Mouse (Mus musculus) frontal cortex, postnatal 10 days (tissue): Measurements from ENCODE around the gene Zfp750.

Source experiments
- DNase-seq, 2 experiments: peaks; one replicate each; pipeline ENCODE4 v3.0.0; 2022; ENCODE audit warnings: low spot score in 2 of 2, mixed read lengths in 1 of 2

Zfp750 gene

DNA sequence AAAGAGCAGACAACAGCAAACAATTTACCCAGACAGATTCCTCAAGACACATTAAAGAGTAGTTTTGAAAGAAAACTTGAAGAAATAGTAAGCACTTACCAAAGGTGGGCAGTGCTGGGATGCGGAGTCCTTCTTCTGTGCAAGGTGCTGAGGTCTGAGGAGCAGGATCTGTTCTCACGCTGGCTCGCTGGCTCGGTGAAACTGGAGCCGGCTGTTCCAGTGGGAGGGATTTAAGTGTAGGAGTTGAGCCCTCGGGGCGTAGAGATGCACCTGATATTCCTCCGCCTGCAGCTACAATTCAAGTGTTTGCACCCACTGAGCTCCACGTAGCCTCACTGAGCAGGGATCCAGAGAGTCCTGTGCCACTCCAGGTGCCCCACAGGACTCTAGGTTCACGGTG, at the start of gene Zfp750:
Zfp750 (minus strand) TSS at position 203 of the 400 bp plus-strand sequence.
- DNase-seq = no peak

DNA sequence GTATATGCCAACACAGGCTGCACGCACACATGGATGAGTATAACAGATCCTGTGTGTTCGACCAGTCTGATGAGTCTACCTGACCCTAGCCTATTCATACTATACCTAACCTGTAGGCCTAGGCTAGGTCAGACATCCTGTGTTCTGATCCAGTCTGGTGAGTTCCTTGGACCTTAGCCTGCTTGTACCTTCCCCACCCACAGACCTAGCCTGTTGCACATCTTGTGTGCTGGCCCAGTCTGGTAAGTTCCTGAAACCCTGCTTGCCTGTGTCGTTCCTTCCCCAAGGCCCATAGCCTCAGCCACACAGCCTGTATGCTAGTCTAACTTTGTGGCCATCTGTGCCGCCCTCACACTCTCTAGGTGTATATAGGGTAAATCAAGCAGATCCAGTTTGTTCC, 45.1 kb upstream of the Zfp750 start:
- DNase-seq = no peak

DNA sequence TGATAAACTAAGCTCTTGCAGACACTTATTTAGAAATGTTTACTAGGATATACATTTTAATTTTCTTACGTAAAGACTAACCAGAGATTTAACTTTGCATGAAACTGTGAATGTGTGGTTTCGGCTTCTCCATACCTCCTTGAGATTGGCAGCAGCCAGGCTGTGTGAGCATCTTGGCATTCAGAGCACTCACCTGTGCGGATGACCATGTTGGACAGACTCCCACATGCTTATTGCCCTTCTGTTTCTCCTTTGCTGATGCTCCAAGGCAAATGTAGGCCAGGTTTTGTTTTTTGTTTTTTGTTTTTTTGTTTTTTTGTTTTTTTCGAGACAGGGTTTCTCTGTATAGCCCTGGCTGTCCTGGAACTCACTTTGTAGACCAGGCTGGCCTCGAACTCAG, 44.2 kb upstream of the Zfp750 start:
- DNase-seq = no peak

DNA sequence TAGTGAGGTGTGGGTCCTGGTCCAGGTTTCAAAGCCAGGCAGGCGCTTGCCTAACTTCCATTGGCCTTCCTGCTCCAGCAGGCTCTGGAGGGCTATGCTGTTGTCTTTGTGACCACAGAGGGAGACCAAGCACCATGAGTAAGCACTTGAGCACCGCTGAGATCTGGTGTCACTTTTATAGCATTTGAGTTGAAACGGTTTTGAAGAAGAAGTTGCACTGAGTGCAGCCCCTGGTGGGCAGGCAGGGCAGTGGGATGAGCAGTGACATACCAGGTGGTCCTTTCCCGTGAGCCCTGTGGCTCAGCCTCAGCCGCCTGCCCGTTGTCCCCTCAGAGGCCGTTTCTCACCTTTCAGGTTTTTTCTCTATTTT, 41.1 kb upstream of the Zfp750 start:
- no peak for DNase-seq

DNA sequence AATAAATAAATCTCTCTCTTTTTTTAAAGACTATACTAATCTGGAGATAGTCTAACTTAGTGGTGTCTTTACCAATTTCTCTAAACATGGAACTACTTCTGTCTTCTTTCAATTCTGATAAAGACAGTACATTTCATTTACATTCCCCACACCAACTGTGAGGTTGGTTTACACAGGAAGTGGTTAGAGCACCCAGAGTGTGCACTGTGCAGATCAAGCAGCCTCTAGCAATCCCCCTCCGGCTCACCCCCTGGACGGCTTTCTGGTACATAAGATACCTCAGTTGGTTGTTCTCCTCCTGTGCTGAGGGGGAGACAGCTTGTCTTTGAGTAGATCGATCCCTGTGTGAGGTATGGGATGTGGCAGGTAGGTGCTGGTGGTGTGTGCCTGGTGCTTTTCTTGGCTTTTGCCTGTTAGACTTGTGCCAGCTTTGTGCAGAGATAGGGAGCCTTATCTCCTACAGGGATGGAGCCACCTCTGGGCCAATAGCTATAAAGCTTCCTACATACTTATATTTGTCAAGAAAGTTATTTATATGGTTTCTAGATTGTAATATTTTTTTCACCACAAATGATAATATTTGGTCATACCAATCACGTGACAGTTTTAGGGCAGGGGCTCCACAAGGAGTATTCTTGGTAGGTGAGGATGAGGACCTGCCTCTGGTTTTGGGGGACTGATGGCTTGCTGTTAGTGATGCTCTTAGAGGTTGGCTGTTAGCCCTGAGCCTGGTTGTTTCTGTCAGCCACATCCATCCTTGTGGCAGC, 40.6 kb upstream of the Zfp750 start:
- no peak for DNase-seq

DNA sequence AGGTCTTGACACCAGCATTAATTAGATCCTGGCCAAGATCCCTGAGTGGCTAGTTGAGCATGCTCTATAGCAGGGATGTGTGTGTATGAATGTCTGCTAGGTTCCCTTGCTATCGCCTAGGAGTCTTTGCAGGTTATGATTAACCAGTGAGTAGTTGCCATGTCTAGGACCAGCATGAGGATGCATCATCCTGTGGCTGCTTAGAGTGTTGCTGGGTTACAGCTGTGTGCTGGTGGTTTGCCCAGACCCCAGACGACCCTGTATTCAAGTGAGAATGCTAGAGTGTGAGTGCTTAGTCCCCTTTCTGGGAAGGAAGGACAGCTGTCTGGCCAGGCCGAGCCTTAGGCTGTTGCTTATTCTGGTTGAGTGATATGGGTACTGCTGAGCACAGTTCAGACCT, 39.4 kb upstream of the Zfp750 start:
- no peak for DNase-seq

DNA sequence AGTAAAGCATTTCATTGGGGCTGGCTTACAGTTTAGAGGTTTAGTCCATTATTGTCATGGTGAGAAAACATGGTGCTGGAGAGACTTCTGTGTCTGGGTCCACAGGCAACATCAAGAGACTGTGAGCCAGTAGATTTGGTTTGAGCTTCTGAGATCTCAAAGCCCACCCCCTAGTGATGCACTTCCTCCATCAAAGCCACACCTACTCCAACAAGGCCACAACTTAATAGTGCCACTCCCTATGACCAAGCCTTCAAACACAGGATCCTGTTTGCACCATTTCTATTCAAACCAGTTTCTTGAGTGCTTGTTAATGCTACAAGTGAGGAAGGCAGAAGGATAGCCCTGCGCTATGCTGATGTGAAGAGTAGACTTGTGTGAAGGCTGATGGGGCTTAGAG, 38.8 kb upstream of the Zfp750 start:
- DNase-seq = no peak

DNA sequence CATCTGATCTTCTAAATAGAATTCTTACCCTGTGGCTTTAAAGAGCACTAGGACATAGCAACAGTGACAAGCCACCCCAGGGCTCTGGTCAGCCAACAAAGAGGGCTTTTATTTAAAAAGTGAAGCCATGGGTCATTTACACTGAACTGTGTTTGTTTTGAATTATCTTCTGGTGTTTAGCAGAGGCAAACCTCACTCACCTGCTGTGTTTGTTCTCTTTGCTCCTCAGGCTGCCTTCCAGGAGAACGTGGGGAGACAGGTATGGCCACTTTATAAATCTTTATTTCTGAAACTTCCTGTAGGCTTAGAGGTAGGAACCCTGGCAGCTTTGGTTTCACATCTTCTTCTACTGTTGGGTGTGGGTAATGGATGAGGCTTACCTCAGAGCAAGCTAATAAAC, 37.6 kb upstream of the Zfp750 start:
- DNase-seq = no peak

DNA sequence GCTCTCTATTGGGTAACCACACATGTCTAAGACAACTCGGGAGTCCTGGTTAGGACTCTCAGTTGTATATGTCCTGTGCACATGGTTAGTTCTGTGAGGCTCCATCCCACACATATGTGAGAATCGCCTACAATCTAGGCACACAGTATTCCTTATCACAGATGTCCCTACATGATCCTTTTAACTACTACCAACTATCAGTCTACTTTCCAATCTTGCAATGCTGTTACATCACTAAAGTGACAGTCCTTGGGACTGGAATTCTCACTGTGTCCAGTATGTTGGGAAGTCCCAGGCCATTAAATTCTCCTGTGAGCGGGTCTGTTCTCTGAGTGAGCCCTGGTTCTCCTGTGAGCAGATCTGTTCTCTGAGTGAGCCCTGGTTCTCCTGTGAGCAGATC, 34.3 kb upstream of the Zfp750 start:
- DNase-seq = no peak

DNA sequence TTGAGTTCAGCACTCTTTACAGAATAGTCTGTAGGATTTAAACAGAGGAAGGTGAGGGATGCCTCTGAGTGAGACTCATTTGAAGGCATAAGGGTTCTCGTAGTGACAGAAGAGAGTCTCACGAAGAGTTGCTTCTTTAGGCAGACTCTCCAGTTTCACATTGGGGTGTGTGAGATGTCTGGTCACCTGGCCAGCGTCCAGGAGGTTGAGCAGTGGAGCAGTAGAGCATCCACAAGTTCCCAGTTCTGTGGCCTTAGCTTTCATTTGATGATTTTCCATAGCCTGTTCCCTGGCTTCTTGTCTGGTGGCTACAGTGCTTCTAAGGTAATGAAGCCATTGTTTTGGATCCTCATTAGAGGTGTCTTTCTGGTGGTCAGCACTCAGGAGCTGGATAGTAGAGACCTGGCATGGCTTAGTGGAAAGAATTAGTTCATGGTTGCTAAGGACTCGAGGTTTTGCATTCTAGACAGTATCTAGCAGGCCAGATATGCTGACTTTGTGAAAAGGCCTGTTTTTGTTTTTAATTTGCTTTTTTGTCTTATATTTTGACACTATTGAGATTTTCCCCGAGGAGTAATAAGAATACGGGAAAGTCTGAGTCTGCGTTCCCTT, 33.8 kb upstream of the Zfp750 start:
- no peak for DNase-seq

DNA sequence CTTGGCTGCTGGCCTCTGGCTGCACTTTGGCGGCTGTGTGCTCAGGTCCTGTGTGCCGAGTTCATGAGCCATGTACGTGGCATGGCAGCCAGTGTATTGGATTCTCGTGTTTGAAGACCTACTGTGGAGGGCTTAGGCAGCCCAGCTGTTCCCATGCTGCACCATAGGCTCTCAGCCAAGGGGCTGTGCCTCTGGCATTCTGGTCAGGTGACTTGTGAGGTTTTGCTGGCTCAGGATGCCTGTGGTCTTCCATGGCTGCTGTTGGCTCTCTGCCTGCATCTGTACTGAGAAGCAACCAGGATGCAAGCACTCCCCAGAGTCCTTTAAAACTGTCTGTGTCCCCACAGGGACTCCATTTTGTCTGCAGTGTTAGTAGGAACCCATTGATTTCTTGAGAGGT, 33.0 kb upstream of the Zfp750 start:
- DNase-seq = no peak

DNA sequence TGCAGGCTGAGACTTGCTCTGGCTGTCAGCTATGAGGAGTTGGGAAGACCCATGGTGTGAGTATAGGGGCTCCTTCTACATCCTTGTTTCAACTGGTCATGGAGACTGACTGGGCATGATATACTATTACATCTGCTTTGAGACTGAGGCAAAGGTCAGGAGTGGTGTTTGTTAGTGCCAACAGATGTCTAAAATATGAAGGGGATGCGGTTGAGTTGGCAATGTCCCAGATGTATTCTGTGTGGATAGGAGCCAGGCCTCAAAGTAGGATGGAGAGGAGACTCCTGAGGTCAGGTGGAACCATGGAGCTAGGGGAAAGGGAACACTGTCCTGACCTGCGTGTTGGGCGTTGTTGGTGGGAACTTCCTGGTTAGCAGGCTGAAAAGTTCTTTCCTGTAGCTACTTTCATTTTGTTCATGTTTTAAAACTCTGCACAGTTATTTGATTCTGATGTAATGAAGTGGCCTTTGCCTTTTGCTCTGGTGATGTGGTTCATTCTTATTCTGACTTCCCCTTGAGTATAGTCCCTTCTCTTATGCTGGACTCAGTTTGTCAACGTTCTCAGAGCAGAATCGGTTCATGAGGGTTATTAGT, 32.2 kb upstream of the Zfp750 start:
- DNase-seq = no peak

DNA sequence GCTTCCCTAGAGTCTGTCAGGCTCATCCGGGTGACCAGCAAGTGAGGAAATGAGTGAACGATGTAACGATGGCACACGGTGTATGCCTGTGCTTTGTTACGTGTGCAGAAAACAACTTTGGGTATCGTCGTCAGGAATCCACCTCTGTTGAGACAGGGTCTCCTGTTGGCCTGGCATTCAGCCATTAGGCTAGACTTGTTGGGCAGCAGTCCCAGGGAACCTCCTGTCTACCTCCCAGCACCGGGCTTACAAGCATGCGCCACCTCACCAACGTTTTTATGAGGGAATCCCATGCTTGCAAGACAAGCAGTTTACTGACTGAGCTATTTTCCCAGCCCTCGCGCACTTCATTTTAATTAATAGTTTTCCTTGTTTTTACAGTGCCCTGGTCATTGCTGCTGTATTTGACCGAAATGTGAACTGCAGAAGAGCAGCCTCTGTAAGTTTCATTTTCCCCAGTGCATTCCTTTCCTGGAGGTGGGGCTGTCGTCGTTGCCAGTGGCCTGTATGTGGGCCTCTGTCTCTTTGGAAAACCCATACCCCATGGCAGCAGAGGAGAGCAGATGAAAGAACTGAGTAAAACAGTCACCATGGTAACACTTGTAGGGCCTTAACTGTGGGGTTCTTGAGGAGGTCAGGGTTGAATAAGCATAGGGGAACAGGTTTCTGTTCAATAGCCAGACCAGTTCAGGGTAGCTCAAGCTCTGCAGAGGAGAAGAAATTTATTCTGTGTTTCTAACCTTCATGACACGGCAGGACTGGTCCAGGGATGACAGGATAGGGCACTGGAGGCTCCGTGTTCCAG, 30.9 kb upstream of the Zfp750 start:
- DNase-seq = no peak

DNA sequence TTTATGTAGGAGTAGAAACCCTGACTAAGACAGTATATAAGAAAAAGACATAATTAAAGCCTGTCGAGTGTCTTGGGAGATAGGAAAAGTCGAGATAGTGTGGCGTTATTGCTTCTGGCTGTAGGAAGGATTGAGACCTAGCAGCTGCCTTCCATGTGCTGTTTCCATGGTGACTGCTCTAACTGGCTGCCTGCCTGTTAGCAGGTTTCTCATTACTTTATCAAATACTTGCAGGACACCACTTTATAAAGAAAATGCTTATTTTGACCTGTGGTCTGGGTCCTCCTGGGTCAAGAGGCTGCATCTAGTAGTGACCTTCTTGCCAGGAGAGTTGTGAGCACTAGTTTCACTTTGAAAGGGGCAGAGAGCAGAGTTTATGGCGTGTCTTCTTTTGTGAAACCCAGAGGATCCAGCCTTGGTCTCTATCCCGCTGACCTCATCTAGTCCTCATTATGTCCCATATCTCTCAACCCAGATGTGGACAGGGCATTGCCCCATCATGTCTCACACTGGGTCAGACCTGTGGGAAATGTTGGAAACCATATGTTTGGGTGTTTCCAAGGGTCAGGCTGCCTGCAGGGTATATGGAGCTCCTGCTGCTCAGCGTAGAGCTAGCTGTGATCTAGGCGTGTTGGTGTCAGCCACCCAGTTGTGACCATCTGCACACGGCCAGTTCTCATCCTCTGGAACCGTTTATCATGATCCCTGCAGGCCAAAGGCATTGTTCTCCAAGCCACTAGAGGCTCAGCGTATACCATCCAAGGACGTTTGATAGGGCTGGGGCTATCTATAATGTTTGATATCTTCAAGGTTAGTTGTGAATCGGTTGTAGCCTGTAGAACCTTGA, 30.1 kb upstream of the Zfp750 start:
- DNase-seq = no peak

DNA sequence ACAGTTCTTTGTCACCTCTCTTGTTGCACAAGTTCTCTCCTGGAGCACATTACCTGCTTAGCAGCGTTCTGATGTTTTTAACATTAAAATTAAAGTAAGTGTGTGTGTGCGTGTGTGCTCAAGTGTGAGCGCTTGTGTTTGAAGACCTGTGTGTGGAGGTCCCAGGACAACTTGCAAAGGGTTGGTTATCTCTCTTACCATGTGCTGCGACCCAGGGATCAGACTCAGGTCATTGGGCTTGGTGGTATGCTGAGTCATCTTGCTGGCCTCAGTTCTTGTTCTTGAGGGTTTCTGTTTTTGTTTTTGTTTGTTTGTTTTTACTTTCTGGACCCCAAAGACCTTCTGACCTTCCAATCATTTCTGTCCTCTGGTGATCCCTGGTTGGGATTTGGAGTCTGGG, 28.8 kb upstream of the Zfp750 start:
- no peak for DNase-seq

DNA sequence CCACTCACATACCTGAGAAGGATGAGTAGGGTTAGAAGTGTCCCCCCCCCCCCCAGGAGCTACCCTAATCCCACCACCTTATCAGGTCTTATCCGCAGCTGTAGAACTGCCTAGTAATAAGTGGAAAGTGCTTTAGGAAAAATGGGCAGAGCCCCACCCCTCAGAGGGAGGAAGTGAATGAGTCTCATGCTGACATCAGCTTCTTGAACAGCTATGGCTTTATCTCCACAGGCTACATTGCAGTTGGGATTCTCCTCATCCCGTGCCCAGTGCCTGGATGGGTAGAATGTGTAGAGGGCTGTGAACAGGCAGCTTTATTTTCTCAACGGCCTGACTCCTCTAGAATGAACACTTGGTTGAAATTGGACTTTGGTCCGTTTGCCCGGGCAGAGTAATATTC, 28.1 kb upstream of the Zfp750 start:
- no peak for DNase-seq

DNA sequence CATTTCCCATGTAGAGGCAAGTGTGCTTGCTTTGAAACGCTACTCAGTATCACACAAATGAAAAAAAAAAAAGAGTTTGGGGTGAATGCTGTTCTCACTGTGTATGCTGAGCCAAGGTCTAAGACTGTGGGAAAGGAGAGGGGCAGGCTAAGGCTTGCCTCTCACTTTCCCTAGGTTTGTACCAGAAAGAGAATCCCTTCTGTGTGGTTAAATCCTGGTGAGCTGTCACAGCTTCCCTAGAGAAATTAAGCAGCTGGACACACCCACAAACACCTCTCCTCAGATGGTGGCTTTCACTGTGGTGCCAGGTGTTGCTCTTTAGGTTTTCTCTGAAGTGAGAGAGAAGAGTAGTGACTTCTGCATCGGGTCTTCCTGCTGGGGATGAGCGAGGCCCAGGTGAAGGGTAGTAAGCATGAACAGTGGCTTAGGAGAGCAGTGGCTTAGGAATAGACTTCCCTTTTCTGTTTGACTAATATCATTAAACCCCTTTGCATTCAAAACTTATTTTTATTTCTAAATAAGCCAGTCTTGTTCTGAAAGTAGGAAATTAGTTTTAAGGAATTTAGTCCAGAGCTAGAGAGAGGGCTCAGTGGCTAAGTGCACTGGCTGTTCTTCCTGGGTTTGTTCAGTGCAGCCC, 26.4 kb upstream of the Zfp750 start:
- no peak for DNase-seq

DNA sequence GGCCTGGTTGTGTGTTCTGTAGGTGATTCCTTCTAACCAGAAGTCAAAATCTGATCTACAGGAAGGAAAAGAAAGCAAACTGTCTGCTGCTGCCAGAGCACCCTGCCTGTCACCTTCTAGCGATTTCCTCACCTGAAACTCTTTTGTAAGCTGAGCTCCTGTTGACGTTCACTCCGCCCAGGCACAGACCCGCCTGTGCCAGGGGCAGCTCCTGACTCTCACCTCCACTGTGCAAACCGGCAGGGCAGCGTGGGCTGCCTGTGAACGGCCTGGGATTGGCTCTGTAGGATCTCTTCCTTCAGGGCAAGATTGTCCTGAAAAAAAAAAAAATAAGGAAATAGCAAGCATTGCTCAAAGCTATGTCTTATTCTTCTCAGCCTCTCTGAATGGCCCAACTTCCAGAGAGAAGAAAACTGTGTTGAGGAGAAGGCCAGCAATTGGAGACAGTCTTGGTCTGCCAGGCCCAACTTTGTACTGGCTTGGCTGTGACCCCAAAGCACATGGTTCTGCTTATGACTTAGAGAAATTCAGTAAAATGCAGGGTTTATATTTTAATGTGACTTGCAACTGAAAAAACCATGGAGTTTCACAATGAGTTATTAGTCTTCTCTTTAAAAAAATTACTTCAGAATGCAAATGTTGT, 25.7 kb upstream of the Zfp750 start:
- no peak for DNase-seq

DNA sequence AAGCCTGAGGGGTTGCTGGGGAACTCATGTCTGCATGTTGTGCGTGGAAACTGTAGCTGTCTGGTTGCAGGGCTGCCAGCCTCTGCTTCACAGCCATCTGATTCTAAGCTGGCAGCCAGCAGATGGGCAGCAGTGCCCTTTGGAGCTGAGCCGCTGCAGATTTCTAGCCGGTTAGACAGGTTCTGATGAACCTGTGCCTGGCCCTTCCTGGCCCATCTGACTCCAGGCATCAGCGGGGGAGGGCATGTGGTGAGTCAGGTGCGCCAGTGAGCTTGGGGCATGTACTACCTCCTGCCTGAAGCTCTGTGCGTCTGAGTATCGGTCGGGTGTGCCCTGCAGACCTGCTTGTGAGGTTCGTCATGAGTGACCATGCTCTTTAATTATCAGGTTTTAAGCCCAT, 24.8 kb upstream of the Zfp750 start:
- DNase-seq = no peak

DNA sequence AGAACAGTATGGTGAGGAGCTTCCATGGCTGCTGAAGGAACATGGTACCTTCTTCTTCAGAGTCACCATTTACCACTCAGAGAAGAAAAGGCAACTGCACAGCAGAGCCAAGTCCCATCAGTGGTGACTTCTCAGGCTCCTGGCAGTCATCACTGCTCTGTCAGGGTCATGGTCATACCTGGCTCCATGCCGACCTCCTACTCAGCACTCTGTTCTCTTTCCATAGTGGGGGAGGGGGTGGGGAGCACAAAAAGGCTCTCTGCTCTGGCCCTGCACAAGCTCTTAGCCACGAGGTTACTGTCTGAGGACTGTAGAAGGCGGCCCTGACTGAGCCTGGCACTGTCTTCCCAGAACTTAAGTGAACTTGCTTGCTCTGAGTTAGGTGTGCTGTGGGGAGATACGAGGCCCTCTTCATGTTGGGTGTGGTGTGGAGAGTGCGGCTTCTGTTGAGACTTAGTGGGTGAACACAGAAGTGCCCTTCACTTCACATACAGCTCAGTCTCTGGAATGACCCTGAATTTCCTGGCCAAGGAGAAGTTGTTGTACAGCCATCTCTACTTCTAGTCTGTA, 24.2 kb upstream of the Zfp750 start:
- DNase-seq = no peak
